Mouse (Mus musculus) erythroblast, adult 5-6 weeks (primary cell): ENCODE measurements around the gene Epb41l4b. TPM values are rescaled to one million over a fixed set of nuclear protein-coding genes. Genes with fewer than 3 reads are reported as not detected.

ENCODE experiments used
- ATAC-seq: replicated peaks from 2 replicates; pipeline ENCODE4 v1.8.0; 2016; ENCODE audit warnings: moderate number of reproducible peaks, mild to moderate bottlenecking, moderate TSS enrichment, inconsistent platforms; ENCODE audit not compliant: poor library complexity, low FRiP score, severe bottlenecking
- total RNA-seq, 2 experiments: library from RNA; stranded (forward) in 1 of 2; stranded (reverse) in 1 of 2; fragments of 150-400 nt in 1 of 2; fragments of 200-764, 138-1000 nt in 1 of 2; gene quantifications; 2 replicates each; pipeline versions ENCODE4 v1.2.3 to v1.2.4; 2015 to 2017; ENCODE audit warnings: low replicate concordance in 2 of 2

Epb41l4b gene
- total RNA-seq, 2 experiments from 2014 or later: 3.9 TPM; not detected in 1

GRCm38 (mm10) chr4:57118883-57119282 is 24.4 kb downstream of the Epb41l4b start:
- ATAC-seq: no peak

- ATAC-seq: no peak
Measured at GRCm38 (mm10) chr4:57116278-57116677, 27.0 kb downstream of the Epb41l4b start.

- no peak for ATAC-seq
Measured at GRCm38 (mm10) chr4:57114617-57115592, 28.3 kb downstream of the Epb41l4b start.

GRCm38 (mm10) chr4:57113472-57114216 is 29.6 kb downstream of the Epb41l4b start:
- ATAC-seq: no peak

GRCm38 (mm10) chr4:57111992-57112540 is 31.2 kb downstream of the Epb41l4b start:
- ATAC-seq: no peak

GRCm38 (mm10) chr4:57111411-57111810 is 31.8 kb downstream of the Epb41l4b start:
- ATAC-seq: no peak

- no peak for ATAC-seq
Measured at GRCm38 (mm10) chr4:57109543-57109942, 33.7 kb downstream of the Epb41l4b start.

- ATAC-seq: no peak
Measured at GRCm38 (mm10) chr4:57105339-57105738, 37.9 kb downstream of the Epb41l4b start.

GRCm38 (mm10) chr4:57103830-57104229 is 39.4 kb downstream of the Epb41l4b start:
- no peak for ATAC-seq

- no peak for ATAC-seq
Measured at GRCm38 (mm10) chr4:57101095-57101494, 42.1 kb downstream of the Epb41l4b start.

- no peak for ATAC-seq
Measured at GRCm38 (mm10) chr4:57097411-57097810, 45.8 kb downstream of the Epb41l4b start.

- no peak for ATAC-seq
Measured at GRCm38 (mm10) chr4:57095569-57095968, 47.7 kb downstream of the Epb41l4b start.

GRCm38 (mm10) chr4:57091363-57091762 is 51.9 kb downstream of the Epb41l4b start:
- ATAC-seq: no peak

GRCm38 (mm10) chr4:57088301-57088700 is 54.9 kb downstream of the Epb41l4b start:
- ATAC-seq: no peak

- no peak for ATAC-seq
Measured at GRCm38 (mm10) chr4:57085750-57086400, 57.4 kb downstream of the Epb41l4b start.

GRCm38 (mm10) chr4:57083653-57084052 is 59.6 kb downstream of the Epb41l4b start:
- ATAC-seq: no peak

- ATAC-seq: no peak
Measured at GRCm38 (mm10) chr4:57082775-57083428, 60.3 kb downstream of the Epb41l4b start.

- no peak for ATAC-seq
Measured at GRCm38 (mm10) chr4:57081463-57081862, 61.8 kb downstream of the Epb41l4b start.

GRCm38 (mm10) chr4:57073843-57074242 is 69.4 kb downstream of the Epb41l4b start:
- ATAC-seq: no peak
